Mouse (Mus musculus) adrenal gland, adult 18-20 months (tissue): ENCODE results near the gene Alpi. TPM values are rescaled to one million over a fixed set of nuclear protein-coding genes. Genes with fewer than 3 reads are reported as not detected.

ENCODE experiments used
- DNase-seq, 2 experiments: peaks; one replicate each; pipeline ENCODE4 v3.0.0; 2021 to 2022; ENCODE audit warnings: low spot score in 2 of 2
- total RNA-seq, 2 experiments: library from RNA; stranded (reverse); gene quantifications; 1 replicate in 1 of 2; 2 replicates in 1 of 2; pipeline ENCODE4 v1.2.3; 2021

Alpi gene
- total RNA-seq, 2 experiments from 2014 or later: not detected

DNA sequence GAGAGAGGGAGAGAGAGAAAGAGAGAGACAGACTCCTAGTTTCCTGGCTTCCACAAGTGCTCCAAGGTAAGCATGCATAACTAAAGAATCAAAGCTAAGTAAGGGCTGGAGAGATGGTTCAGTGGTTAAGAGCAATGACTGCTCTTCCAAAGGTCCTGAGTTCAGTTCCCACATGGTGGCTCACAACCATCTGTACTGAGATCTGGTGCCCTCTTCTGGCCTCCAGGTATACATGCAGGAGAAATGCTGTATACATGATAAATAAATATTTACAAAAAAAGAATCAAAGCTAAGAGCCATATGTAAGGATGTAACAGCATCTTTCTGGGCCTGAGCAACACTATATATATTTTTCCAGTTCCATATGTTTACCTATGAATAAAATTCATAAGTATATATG lies 40.5 kb downstream of the Alpi start:
- DNase-seq: no peak

DNA sequence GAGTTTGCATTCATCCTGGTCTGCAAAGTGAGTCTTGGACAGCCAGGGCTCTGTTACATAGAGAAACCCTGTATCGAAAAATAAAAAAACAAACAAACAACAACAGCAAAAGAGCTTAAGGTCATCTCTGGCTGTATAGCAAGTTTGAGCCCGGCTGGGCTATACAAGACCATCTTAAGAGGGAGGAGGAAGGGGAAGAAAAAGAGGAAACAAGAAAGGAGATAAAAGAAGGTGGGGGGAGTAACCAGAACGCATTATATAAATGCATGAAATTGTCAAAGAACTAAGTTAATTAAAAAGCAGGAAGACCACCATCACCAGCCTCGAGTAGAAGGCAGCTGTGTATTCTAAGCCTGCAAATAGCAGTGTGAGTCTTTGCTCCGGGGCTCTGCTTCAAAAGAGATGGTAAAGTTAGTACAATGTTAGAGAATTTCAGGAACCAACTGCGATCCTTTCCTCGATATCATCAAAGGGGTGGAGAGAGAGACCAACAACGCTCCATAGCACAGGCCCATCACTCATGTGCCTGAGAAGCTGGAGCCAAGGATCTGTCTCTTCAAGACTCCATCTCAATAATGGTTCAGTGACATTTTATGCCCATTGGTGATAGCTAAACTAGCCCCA lies 42.3 kb downstream of the Alpi start:
- DNase-seq: no peak

DNA sequence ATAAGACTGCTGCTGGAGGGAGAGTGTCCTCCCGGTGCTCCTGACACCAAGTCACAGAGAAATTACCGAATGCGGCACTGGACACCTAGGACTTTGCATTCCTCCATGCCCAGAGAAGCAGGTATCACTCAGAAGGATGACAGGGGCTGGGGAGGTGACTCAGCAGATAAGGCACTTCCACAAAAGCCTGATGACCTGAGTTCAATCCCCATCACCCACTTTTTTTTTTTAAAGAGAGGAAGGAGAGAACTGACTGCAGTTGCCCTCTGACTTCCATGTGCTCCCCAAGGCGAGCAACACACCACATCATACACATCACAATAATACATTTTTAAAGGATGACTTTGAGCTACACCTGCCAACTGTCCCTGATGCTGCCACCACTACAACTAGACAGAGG lies 44.3 kb downstream of the Alpi start:
- no peak for DNase-seq

DNA sequence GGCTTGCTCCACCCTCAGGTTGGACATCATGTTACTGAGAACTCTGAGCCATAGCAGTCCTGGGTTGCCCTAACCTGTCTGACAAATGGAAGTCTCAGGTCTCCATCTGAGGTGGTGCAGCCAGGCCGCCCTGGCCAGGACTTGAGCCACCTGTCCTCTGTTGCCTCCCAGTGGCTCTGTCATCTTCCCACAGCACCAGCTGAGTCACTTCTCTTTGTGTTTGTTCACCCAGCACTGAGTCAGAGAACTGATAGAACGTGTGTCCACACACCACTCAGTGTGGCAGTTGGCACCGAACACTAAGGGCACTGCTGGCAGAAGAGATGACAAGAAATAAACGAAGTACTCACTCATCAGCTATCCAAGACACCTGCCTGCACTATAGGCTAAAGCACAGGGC lies 50.0 kb downstream of the Alpi start:
- DNase-seq: no peak

DNA sequence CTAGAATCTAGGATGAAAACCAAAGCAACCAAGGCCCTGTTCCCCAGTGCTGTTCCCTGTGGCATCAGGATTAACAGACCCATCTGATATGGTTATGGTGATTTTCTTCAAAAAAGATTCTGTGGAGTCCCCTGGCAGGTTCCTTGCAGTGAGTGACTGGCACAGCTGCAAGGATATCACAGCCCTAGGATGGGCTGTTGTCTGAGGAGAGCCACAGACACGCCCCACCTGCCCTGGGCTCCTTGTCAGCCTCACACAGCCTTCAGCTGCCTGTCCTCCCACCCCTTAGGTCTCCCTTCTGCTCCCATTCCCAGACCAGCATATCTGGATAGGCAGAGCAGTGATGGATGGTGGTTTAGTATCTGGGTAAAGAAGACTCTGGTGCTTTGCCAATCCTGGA lies 50.7 kb downstream of the Alpi start:
- DNase-seq: no peak

DNA sequence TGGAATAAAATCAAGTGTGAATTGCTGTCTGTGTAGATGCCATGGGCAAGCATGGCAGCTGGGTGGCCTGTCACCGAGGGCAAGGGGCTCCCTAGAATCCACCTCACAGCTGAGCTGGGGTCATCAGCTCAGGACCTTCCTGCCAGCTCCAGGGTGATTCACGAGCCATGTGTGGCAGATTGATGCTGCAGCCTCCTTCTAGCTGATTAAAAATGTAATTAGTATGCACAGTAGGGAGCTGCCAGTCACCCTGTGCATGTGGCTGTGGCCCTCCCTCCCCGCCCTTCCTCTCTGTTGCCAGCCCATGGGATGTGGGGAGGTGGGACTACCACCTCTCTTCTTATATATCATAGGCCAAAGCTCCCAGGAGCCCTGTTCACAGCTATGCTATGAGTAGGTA lies 51.3 kb downstream of the Alpi start:
- DNase-seq: no peak

Other genes starting within 250 kb of the Alpi start
- gene Alppl2, start 11.7 kb downstream of the Alpi start, total RNA-seq: not detected
- not detected for gene Akp3, start 23.4 kb upstream of the Alpi start, total RNA-seq
- gene Ecel1, start 54.9 kb upstream of the Alpi start, total RNA-seq: 1 to 10 TPM; 1.1 to 2.9 TPM
- gene Prss56, start 81.7 kb upstream of the Alpi start, total RNA-seq: not detected
- gene Chrnd, start 89.0 kb upstream of the Alpi start, total RNA-seq: not detected
- not detected for gene Chrng, start 103.1 kb upstream of the Alpi start, total RNA-seq
- gene Eif4e2, start 112.3 kb upstream of the Alpi start, total RNA-seq: 10 to 100 TPM; 76.6 to 85.7 TPM
- 100 to 1,000 TPM; 329 to 423 TPM for gene Efhd1, start 162.8 kb upstream of the Alpi start, total RNA-seq
- 100 to 1,000 TPM in 1 of 2 experiments, 10 to 100 TPM in 1; 79.7 to 101 TPM for gene Gigyf2, start 225.4 kb upstream of the Alpi start, total RNA-seq